Mouse (Mus musculus): ENCODE measurements around the gene Inpp5b. TPM values are rescaled to one million over a fixed set of nuclear protein-coding genes. Genes with fewer than 3 reads are reported as not detected.

Inpp5b gene
- polyA plus RNA-seq, 1 experiment from 2014 or later = 21.0 TPM

DNA sequence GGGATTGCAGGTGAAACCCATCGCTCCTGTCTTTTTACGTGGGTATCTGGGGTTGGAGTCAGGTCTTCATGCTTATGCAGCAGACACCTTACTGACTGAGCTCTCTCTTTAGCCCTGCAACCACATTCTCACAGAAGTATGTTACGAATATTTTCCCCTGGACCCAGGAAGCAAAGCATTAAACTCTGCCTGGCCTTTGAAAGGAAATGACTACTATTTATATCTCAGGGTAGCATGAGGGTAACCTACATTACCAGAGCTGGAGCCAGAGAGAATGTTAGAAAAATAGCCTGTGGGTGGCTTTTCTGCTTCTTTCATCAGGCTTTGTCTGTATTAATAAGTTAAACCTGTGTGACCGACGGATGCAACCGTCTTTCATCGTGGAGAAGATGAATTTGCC lies 13.9 kb downstream of the Inpp5b start:
- Histone ChIP-seq H3K4me2 (replicated peaks) (no peak overlapping the region), H3K27me3 (ENCODE audit: control insufficient read depth, insufficient read depth, low read length) (no peaks in the 10 kb centered on the region), H3K9me3 (ENCODE audit: control insufficient read depth, low read length) (no peaks in the 10 kb centered on the region), H3K27ac (no peak overlapping the region), H3K9ac (no peak overlapping the region), H3K36me3 (replicated peaks; ENCODE audit: control insufficient read depth, insufficient read depth) (no peaks in the 10 kb centered on the region; the same call in 1 of the 2 replicates), H3K4me1 (replicated peaks; ENCODE audit: control insufficient read depth, insufficient read depth, low read length) (peaks cover 10% of the 10 kb centered on the region), H3K4me3 (replicated peaks; ENCODE audit: low read length) (no peak overlapping the region)
- 75% methylated on average over 7 of the region's 7 CpGs for WGBS
- no peak for ATAC-seq (ENCODE audit: low FRiP score)
- DNase-seq (ENCODE audit: low spot score) = no peak

DNA sequence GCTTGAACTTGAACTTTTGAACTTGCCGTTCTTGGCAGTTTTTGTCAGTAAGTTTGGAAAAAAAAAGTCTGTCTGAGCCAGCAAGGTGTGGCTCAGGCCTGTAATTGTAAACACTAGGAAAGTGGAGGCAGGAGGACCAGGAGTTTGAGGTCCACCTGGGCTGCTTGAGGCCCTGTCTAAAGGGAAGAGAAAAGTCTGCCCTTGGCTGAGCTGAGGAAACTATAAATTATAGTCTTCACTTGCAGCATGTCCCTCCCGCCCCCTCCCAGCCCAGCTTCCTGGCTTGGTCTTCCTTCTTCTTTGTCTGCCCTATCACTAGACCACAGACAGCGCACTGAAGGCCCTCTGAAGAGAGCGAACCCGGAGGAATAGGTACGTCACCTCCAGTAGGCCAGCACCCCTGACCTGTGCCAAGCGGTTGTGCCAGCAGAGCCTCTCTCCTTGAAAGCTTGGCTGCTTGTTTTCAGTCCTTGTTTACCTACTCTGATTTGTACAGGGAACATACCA lies 17.7 kb downstream of the Inpp5b start:
- 93% methylated on average over 7 of the region's 7 CpGs for WGBS
- DNase-seq (ENCODE audit: low spot score) (no peak), ATAC-seq (ENCODE audit: low FRiP score) (no peak)
- Histone ChIP-seq H3K27me3 (ENCODE audit: control insufficient read depth, insufficient read depth, low read length) (no peaks in the 10 kb centered on the region), H3K9ac (no peak overlapping the region), H3K27ac (no peak overlapping the region), H3K4me1 (replicated peaks; ENCODE audit: control insufficient read depth, insufficient read depth, low read length) (no peaks in the 10 kb centered on the region), H3K36me3 (replicated peaks; ENCODE audit: control insufficient read depth, insufficient read depth) (no peaks in the 10 kb centered on the region; the same call in 1 of the 2 replicates), H3K9me3 (ENCODE audit: control insufficient read depth, low read length) (no peaks in the 10 kb centered on the region), H3K4me2 (replicated peaks) (no peak overlapping the region), H3K4me3 (replicated peaks; ENCODE audit: low read length) (no peak overlapping the region)

GRCm38 (mm10) chr4:124761201-124761600 lies 19.6 kb downstream of the Inpp5b start:
- Histone ChIP-seq H3K9me3 (ENCODE audit: control insufficient read depth, low read length) (no peaks in the 10 kb centered on the region), H3K4me2 (replicated peaks) (no peak overlapping the region), H3K36me3 (replicated peaks; ENCODE audit: control insufficient read depth, insufficient read depth) (no peaks in the 10 kb centered on the region; the same call in 1 of the 2 replicates), H3K27ac (no peak overlapping the region), H3K27me3 (ENCODE audit: control insufficient read depth, insufficient read depth, low read length) (no peaks in the 10 kb centered on the region), H3K4me1 (replicated peaks; ENCODE audit: control insufficient read depth, insufficient read depth, low read length) (no peaks in the 10 kb centered on the region), H3K9ac (no peak overlapping the region), H3K4me3 (replicated peaks; ENCODE audit: low read length) (no peak overlapping the region)
- DNase-seq (ENCODE audit: low spot score) (no peak), ATAC-seq (ENCODE audit: low FRiP score) (no peak)
- WGBS = 64% methylated on average over 1 of the region's 1 CpGs

- no peak overlapping the region for H3K4me3 ChIP-seq (replicated peaks; ENCODE audit: low read length)
- no peaks in the 10 kb centered on the region for H3K4me1 ChIP-seq (replicated peaks; ENCODE audit: control insufficient read depth, insufficient read depth, low read length)
- no peaks in the 10 kb centered on the region; the same call in 1 of the 2 replicates for H3K36me3 ChIP-seq (replicated peaks; ENCODE audit: control insufficient read depth, insufficient read depth)
- no peak for ATAC-seq (ENCODE audit: low FRiP score)
- no peak for DNase-seq (ENCODE audit: low spot score)
- no peak overlapping the region for H3K4me2 ChIP-seq (replicated peaks)
- H3K9ac ChIP-seq = no peak overlapping the region
- 86% methylated on average over 6 of the region's 6 CpGs for WGBS
- H3K27me3 ChIP-seq (ENCODE audit: control insufficient read depth, insufficient read depth, low read length) = no peaks in the 10 kb centered on the region
- no peaks in the 10 kb centered on the region for H3K9me3 ChIP-seq (ENCODE audit: control insufficient read depth, low read length)
- no peak overlapping the region for H3K27ac ChIP-seq
Observed at GRCm38 (mm10) chr4:124762858-124763452, 21.3 kb downstream of the Inpp5b start.

GRCm38 (mm10) chr4:124765802-124766565 lies 24.3 kb downstream of the Inpp5b start:
- no peaks in the 10 kb centered on the region for H3K9me3 ChIP-seq (ENCODE audit: control insufficient read depth, low read length)
- H3K4me1 ChIP-seq (replicated peaks; ENCODE audit: control insufficient read depth, insufficient read depth, low read length) = no peaks in the 10 kb centered on the region
- no peak overlapping the region for H3K27ac ChIP-seq
- H3K36me3 ChIP-seq (replicated peaks; ENCODE audit: control insufficient read depth, insufficient read depth) = no peaks in the 10 kb centered on the region
- H3K4me3 ChIP-seq (replicated peaks; ENCODE audit: low read length) = no peak overlapping the region
- ATAC-seq (ENCODE audit: low FRiP score) (no peak), DNase-seq (ENCODE audit: low spot score) (no peak)
- no peak overlapping the region for H3K4me2 ChIP-seq (replicated peaks)
- H3K27me3 ChIP-seq (ENCODE audit: control insufficient read depth, insufficient read depth, low read length) = no peaks in the 10 kb centered on the region
- H3K9ac ChIP-seq = no peak overlapping the region
- 93% methylated on average over 23 of the region's 23 CpGs for WGBS

DNA sequence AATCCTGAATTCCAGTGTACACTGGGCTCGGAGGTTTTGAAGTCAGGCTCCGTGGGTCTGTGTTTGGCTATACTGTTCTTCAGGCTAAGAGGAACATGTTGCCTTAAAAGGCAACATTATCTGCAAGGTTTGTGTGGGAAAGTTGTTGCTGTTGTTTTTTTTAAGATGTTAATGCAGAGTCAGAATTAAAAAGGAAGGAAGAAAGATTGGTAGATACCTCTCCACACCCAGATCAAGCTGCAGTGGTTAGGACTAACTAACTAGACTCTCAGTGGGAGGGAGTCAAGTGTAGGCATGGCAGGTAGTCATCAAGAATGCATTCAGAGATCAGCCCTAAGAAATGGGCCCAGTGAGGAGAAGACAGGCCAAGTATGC lies 24.9 kb downstream of the Inpp5b start:
- Histone ChIP-seq H3K9ac (no peak overlapping the region), H3K4me1 (replicated peaks; ENCODE audit: control insufficient read depth, insufficient read depth, low read length) (no peaks in the 10 kb centered on the region), H3K9me3 (ENCODE audit: control insufficient read depth, low read length) (no peaks in the 10 kb centered on the region), H3K27me3 (ENCODE audit: control insufficient read depth, insufficient read depth, low read length) (no peaks in the 10 kb centered on the region), H3K4me3 (replicated peaks; ENCODE audit: low read length) (no peak overlapping the region), H3K4me2 (replicated peaks) (no peak overlapping the region), H3K27ac (no peak overlapping the region), H3K36me3 (replicated peaks; ENCODE audit: control insufficient read depth, insufficient read depth) (no peaks in the 10 kb centered on the region)
- ATAC-seq (ENCODE audit: low FRiP score) = no peak
- no peak for DNase-seq (ENCODE audit: low spot score)
- WGBS = 94% methylated on average over 2 of the region's 2 CpGs

- WGBS = 89% methylated on average over 13 of the region's 13 CpGs
- Histone ChIP-seq H3K9me3 (ENCODE audit: control insufficient read depth, low read length) (no peaks in the 10 kb centered on the region), H3K4me2 (replicated peaks) (no peak overlapping the region), H3K36me3 (replicated peaks; ENCODE audit: control insufficient read depth, insufficient read depth) (no peaks in the 10 kb centered on the region), H3K27ac (no peak overlapping the region), H3K9ac (no peak overlapping the region), H3K4me3 (replicated peaks; ENCODE audit: low read length) (no peak overlapping the region), H3K4me1 (replicated peaks; ENCODE audit: control insufficient read depth, insufficient read depth, low read length) (no peaks in the 10 kb centered on the region), H3K27me3 (ENCODE audit: control insufficient read depth, insufficient read depth, low read length) (no peaks in the 10 kb centered on the region)
- DNase-seq (ENCODE audit: low spot score) (no peak), ATAC-seq (ENCODE audit: low FRiP score) (no peak)
Observed at GRCm38 (mm10) chr4:124768963-124769591, 27.4 kb downstream of the Inpp5b start.

DNA sequence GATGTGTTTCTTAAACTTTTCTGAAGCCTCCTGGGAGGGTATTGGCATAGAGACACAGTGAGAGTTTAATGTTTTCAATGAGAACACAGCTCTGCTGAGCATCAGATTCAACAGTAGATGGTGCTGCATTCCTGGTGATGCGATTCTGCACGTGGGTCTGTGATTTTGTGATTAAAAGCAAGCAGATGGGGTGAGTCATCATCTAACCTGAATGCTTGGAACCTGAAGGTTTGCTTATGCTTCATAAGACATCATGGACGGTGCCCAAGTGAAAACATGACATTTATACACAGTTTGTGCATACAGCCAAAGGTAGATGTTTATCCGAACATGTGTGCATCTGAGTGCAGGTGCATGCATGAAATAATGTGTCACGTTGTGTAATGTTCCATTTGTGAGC lies 29.0 kb downstream of the Inpp5b start:
- no peak overlapping the region for H3K4me3 ChIP-seq (replicated peaks; ENCODE audit: low read length)
- DNase-seq (ENCODE audit: low spot score) (no peak), ATAC-seq (ENCODE audit: low FRiP score) (no peak)
- no peaks in the 10 kb centered on the region for H3K9me3 ChIP-seq (ENCODE audit: control insufficient read depth, low read length)
- no peak overlapping the region for H3K9ac ChIP-seq
- WGBS = 76% methylated on average over 5 of the region's 5 CpGs
- no peaks in the 10 kb centered on the region for H3K4me1 ChIP-seq (replicated peaks; ENCODE audit: control insufficient read depth, insufficient read depth, low read length)
- H3K27ac ChIP-seq = no peak overlapping the region
- H3K27me3 ChIP-seq (ENCODE audit: control insufficient read depth, insufficient read depth, low read length) = no peaks in the 10 kb centered on the region
- H3K4me2 ChIP-seq (replicated peaks) = no peak overlapping the region
- no peaks in the 10 kb centered on the region for H3K36me3 ChIP-seq (replicated peaks; ENCODE audit: control insufficient read depth, insufficient read depth)

DNA sequence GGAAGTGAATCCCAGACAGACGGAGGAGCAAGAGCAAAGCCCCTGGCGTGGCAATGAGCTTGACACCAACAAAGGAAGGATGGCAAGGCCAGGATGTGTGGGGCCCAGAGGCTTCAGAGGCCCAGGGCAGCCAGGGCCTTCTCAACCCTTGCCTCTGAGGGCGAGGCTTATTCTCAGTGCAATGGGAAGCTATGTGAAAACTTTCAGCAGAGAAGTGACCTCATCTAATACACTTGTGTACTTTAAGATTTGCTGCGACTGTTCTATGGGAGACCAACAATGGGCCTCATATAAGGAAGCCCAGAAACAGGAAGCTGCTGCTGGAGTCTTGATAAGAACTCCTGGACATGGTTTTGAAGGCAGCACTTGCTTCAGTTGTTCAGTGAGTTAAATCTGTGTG lies 30.5 kb downstream of the Inpp5b start:
- H3K4me2 ChIP-seq (replicated peaks) = no peak overlapping the region
- H3K9me3 ChIP-seq (ENCODE audit: control insufficient read depth, low read length) = no peaks in the 10 kb centered on the region
- ATAC-seq (ENCODE audit: low FRiP score) (no peak), DNase-seq (ENCODE audit: low spot score) (no peak)
- H3K27ac ChIP-seq = no peak overlapping the region
- no peak overlapping the region for H3K4me3 ChIP-seq (replicated peaks; ENCODE audit: low read length)
- H3K27me3 ChIP-seq (ENCODE audit: control insufficient read depth, insufficient read depth, low read length) = no peaks in the 10 kb centered on the region
- H3K4me1 ChIP-seq (replicated peaks; ENCODE audit: control insufficient read depth, insufficient read depth, low read length) = no peaks in the 10 kb centered on the region
- H3K9ac ChIP-seq = no peak overlapping the region
- 69% methylated on average over 4 of the region's 4 CpGs for WGBS
- no peaks in the 10 kb centered on the region for H3K36me3 ChIP-seq (replicated peaks; ENCODE audit: control insufficient read depth, insufficient read depth)

Data from hindbrain, embryonic 14.5 days (tissue).